Mouse (Mus musculus) ES-Bruce4 (cell line): ENCODE results near the gene Gpr37l1.

Experiments
- CTCF ChIP-seq: IDR thresholded peaks from one replicate; pipeline ENCODE4 v1.8.1; 2011; ENCODE audit warnings: low read depth, low read length
- EP300 ChIP-seq: IDR thresholded peaks from 2 replicates; pipeline ENCODE4 v1.6.1; 2011; ENCODE audit warnings: low read depth, low read length; ENCODE audit not compliant: insufficient read depth

DNA sequence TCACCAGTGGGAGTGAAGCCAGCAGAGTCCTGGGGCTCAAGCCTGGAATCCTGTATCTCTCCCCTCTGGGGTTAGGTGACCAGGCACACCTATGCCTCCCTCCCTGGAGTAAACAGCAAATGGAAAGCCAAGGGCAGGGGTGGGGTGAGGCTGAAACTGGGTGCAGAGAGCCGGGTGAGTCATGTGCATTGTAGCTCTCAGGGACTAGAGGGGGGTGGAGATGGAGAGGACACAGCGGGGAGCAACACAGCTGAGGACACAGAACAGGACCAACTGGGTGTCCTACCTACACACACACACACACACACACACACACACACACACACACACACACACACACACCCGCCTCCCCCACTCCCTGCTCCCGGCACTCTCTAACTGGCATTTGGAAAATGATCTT is 16.0 kb upstream of the Gpr37l1 start:
- no peak for TF ChIP-seq CTCF
- peak; percentile 78; the same call in 1 of the 2 replicates for TF ChIP-seq EP300
